Mouse (Mus musculus) intestine, embryonic 16.5 days (tissue): Measurements from ENCODE around the gene Ptpn9. TPM values are rescaled to one million over a fixed set of nuclear protein-coding genes. Genes with fewer than 3 reads are reported as not detected.
A peak's percentile ranks its signal among the peaks of the same experiment; 100 is the strongest.
"Not testable (repeated sequence)": the region's sequence is repeated elsewhere in the genome, so short reads cannot be mapped to it uniquely, and the experiment has no call there.

Source experiments
- ATAC-seq: fragments of 200-750 bp; cut with Nextera tagmentation; 2 replicates; pipeline ENCODE4 v1.8.0; 2017; ENCODE audit warnings: moderate TSS enrichment, moderate library complexity
- H3K27ac ChIP-seq: fragments of 300-500 bp; sonication (generic); 2 replicates; pipeline ENCODE4 v1.5.1; 2014; ENCODE audit warnings: mild to moderate bottlenecking, low read length
- H3K27me3 ChIP-seq: fragments of 300-500 bp; sonication (generic); replicated peaks from 2 replicates; pipeline ENCODE4 v1.6.1; 2014; ENCODE audit warnings: low read length, control low read depth, mixed read lengths; ENCODE audit not compliant: control insufficient read depth, insufficient read depth
- H3K36me3 ChIP-seq: fragments of 300-500 bp; sonication (generic); 2 replicates; pipeline ENCODE4 v1.6.1; 2014; ENCODE audit warnings: low read length, control low read depth; ENCODE audit not compliant: control insufficient read depth, insufficient read depth
- H3K4me1 ChIP-seq: fragments of 300-500 bp; sonication (generic); 2 replicates; pipeline ENCODE4 v1.6.1; 2014; ENCODE audit warnings: low read length, control low read depth, mixed read lengths; ENCODE audit not compliant: control insufficient read depth, insufficient read depth
- H3K4me2 ChIP-seq: fragments of 300-500 bp; sonication (generic); 2 replicates; pipeline ENCODE4 v1.6.1; 2014; ENCODE audit warnings: low read depth, low read length, control low read depth
- H3K4me3 ChIP-seq: fragments of 300-500 bp; sonication (generic); 2 replicates; pipeline ENCODE4 v1.5.1; 2014; ENCODE audit warnings: mild to moderate bottlenecking, low read length
- H3K9ac ChIP-seq: fragments of 300-500 bp; sonication (generic); 2 replicates; pipeline ENCODE4 v1.6.1; 2014; ENCODE audit warnings: low read depth, low read length
- H3K9me3 ChIP-seq: fragments of 300-500 bp; sonication (generic); 2 replicates; pipeline ENCODE4 v1.6.1; 2016; ENCODE audit warnings: low read length, control low read depth; ENCODE audit not compliant: control insufficient read depth
- WGBS: fragments of 180-500 bp; shearing (Covaris S2); extraction: QIAGEN DNeasy Blood & Tissue Kit; methylation state at CpG from one replicate; pipeline ENCODE4 v1.1.7; 2014; 5-methylcytosine and 5-hydroxymethylcytosine counted together
- polyA plus RNA-seq: library from polyadenylated mRNA; unstranded; fragments of >200 nt; fragmentation: Nextera tagmentation; extraction: Ambion mirVana; gene quantifications from 2 replicates; pipeline ENCODE4 v1.2.1, GENCODE M21; 2015

Gene Ptpn9
- polyA plus RNA-seq, 1 experiment from 2014 or later: 8.0 TPM

- Histone ChIP-seq H3K9ac (no peak overlapping the region), H3K4me3 (no peak overlapping the region), H3K36me3 (no peaks in the 10 kb centered on the region), H3K27ac (no peak overlapping the region), H3K4me1 (no peaks in the 10 kb centered on the region), H3K27me3 (no peaks in the 10 kb centered on the region), H3K4me2 (no peak overlapping the region), H3K9me3 (no peaks in the 10 kb centered on the region)
- ATAC-seq: no peak
- 95% methylated on average over 3 of the region's 3 CpGs for WGBS
These were observed 33.1 kb upstream of the Ptpn9 start for GRCm38 (mm10) chr9:56961591-56961990.

GRCm38 (mm10) chr9:56970158-56970557 lies 24.6 kb upstream of the Ptpn9 start:
- Histone ChIP-seq H3K36me3 (no peaks in the 10 kb centered on the region), H3K4me3 (no peak overlapping the region), H3K9me3 (no peaks in the 10 kb centered on the region), H3K9ac (no peak overlapping the region), H3K27me3 (no peaks in the 10 kb centered on the region), H3K27ac (no peak overlapping the region), H3K4me2 (no peak overlapping the region), H3K4me1 (no peaks in the 10 kb centered on the region)
- ATAC-seq: no peak
- WGBS: 81% methylated on average over 2 of the region's 2 CpGs

- ATAC-seq: no peak
- Histone ChIP-seq H3K27me3 (no peaks in the 10 kb centered on the region), H3K4me2 (no peak overlapping the region), H3K4me1 (no peaks in the 10 kb centered on the region), H3K27ac (no peak overlapping the region), H3K9me3 (no peaks in the 10 kb centered on the region), H3K4me3 (no peak overlapping the region), H3K9ac (no peak overlapping the region), H3K36me3 (no peaks in the 10 kb centered on the region)
- WGBS: 91% methylated on average over 7 of the region's 8 CpGs
These were observed 20.7 kb upstream of the Ptpn9 start for GRCm38 (mm10) chr9:56973960-56974524.

GRCm38 (mm10) chr9:56975199-56975598 lies 19.5 kb upstream of the Ptpn9 start:
- WGBS: 84% methylated on average over 3 of the region's 3 CpGs
- Histone ChIP-seq H3K36me3 (no peaks in the 10 kb centered on the region), H3K27me3 (no peaks in the 10 kb centered on the region), H3K9ac (no peak overlapping the region), H3K4me3 (no peak overlapping the region), H3K4me1 (no peaks in the 10 kb centered on the region), H3K27ac (no peak overlapping the region), H3K9me3 (no peaks in the 10 kb centered on the region), H3K4me2 (no peak overlapping the region)
- no peak for ATAC-seq

GRCm38 (mm10) chr9:56980186-56980585 lies 14.5 kb upstream of the Ptpn9 start:
- WGBS: 88% methylated on average over 6 of the region's 6 CpGs
- no peak overlapping the region for H3K4me2 ChIP-seq
- no peaks in the 10 kb centered on the region for H3K9me3 ChIP-seq
- H3K4me3 ChIP-seq: no peak overlapping the region
- no peaks in the 10 kb centered on the region for H3K36me3 ChIP-seq
- no peak for ATAC-seq
- no peak overlapping the region for H3K27ac ChIP-seq
- H3K4me1 ChIP-seq: no peaks in the 10 kb centered on the region
- H3K9ac ChIP-seq: no peak overlapping the region
- no peaks in the 10 kb centered on the region for H3K27me3 ChIP-seq

GRCm38 (mm10) chr9:56981502-56981901 lies 13.2 kb upstream of the Ptpn9 start:
- Histone ChIP-seq H3K36me3 (no peaks in the 10 kb centered on the region), H3K27ac (no peak overlapping the region), H3K27me3 (no peaks in the 10 kb centered on the region), H3K9ac (no peak overlapping the region), H3K4me3 (no peak overlapping the region), H3K9me3 (no peaks in the 10 kb centered on the region), H3K4me2 (no peak overlapping the region), H3K4me1 (no peaks in the 10 kb centered on the region)
- WGBS: 63% methylated on average over 1 of the region's 1 CpGs
- ATAC-seq: no peak

- Histone ChIP-seq H3K4me1 (no peaks in the 10 kb centered on the region), H3K36me3 (no peaks in the 10 kb centered on the region), H3K4me3 (peak overlapping the region; percentile 87), H3K9ac (peak overlapping the region; percentile 93), H3K4me2 (peak overlapping the region; percentile 84), H3K27me3 (no peaks in the 10 kb centered on the region), H3K9me3 (no peaks in the 10 kb centered on the region), H3K27ac (peak overlapping the region; percentile 95)
- under 1% methylated on average over 73 of the region's 80 CpGs for WGBS
- peak; percentile 81 for ATAC-seq
These were observed 690 bp downstream of the Ptpn9 start for GRCm38 (mm10) chr9:56995198-56996027.

- Histone ChIP-seq H3K4me3 (peak overlapping the region; percentile 87), H3K9ac (peak overlapping the region; percentile 93), H3K4me1 (no peaks in the 10 kb centered on the region), H3K27ac (peak overlapping the region; percentile 95), H3K4me2 (peak overlapping the region; percentile 84), H3K36me3 (no peaks in the 10 kb centered on the region), H3K9me3 (no peaks in the 10 kb centered on the region), H3K27me3 (no peaks in the 10 kb centered on the region)
- 2% methylated on average over 5 of the region's 5 CpGs for WGBS
- peak; percentile 12; the same call in 1 of the 2 replicates for ATAC-seq
These were observed 1.3 kb downstream of the Ptpn9 start for GRCm38 (mm10) chr9:56996028-56996346.

- not testable (repeated sequence) for H3K4me3 ChIP-seq, H3K4me1 ChIP-seq, H3K27me3 ChIP-seq, ATAC-seq, H3K27ac ChIP-seq, H3K36me3 ChIP-seq, H3K9ac ChIP-seq, H3K4me2 ChIP-seq, H3K9me3 ChIP-seq
- 94% methylated on average over 1 of the region's 1 CpGs for WGBS
These were observed 2.5 kb downstream of the Ptpn9 start for GRCm38 (mm10) chr9:56997206-56997605.
